Mouse (Mus musculus): Measurements from ENCODE around the gene Bcas3.

DNA sequence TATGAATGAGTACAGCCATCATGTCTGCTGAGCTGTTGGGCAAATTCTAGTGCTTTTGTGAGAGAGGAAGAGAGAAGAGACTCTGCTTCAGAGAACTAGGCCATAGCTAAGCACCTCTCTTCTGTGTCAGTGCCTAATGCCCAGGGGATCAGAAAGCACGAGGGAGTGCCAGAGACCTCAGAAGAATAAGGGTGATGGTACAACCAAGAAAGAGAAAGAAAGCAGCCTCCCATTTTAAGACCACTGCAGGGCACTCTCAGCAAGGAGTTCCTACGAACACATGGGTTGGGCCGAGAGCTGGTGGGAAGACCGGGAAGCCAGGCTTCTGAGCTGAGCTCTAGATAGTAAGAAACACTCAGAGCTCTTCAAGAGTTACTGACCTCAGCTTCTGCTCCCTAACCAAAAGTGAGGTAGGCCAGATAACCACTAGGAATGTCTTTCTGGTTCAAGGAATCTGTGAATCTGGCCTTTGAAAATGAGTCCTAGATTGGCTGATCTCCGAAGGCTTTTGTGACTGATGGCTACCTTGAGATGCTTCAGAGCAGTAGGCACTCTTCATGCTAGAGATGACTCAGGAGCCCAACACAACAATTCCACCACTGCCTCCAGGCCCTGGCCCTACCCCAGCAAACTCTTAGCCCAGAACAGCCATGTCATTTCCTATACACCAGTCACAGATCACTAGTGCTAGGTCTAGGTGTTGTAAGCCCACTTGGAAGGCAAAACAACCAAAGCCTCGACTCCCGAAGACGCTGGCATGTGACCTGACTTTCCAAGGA lies 359.2 kb downstream of the Bcas3 start:
- no peak for TF ChIP-seq CTCF (IDR thresholded peaks at IDR 0.05; ENCODE audit: extremely low read depth, insufficient read depth, insufficient read length, insufficient replicate concordance)
- no peak for TF ChIP-seq POLR2A (IDR thresholded peaks at IDR 0.05; ENCODE audit: low read depth, low read length)
